Mouse (Mus musculus) C2C12 (cell line): ENCODE data around the gene D230025D16Rik.

ENCODE experiments used
- CEBPB ChIP-seq: IDR thresholded peaks from one replicate; pipeline ENCODE4 v1.6.1; 2011; ENCODE audit warnings: low read depth, mild to moderate bottlenecking, control low read depth, moderate library complexity
- CTCF ChIP-seq: IDR thresholded peaks from one replicate; pipeline ENCODE4 v1.5.1; 2011; ENCODE audit not compliant: control insufficient read depth, insufficient read depth, insufficient read length
- FOSL1 ChIP-seq: IDR thresholded peaks from one replicate; pipeline ENCODE4 v1.8.0; 2011; ENCODE audit warnings: mild to moderate bottlenecking, low read length; ENCODE audit not compliant: poor library complexity, insufficient read depth, severe bottlenecking
- MAX ChIP-seq: IDR thresholded peaks from one replicate; pipeline ENCODE4 v1.6.1; 2011; ENCODE audit warnings: mild to moderate bottlenecking, control low read depth
- MYOD1 ChIP-seq: IDR thresholded peaks from one replicate; pipeline ENCODE4 v1.6.1; 2011; ENCODE audit warnings: low read depth; ENCODE audit not compliant: control insufficient read depth, insufficient read length
- MYOG ChIP-seq: IDR thresholded peaks from one replicate; pipeline ENCODE4 v1.6.1; 2011; ENCODE audit not compliant: control insufficient read depth, insufficient read length; ENCODE audit errors: extremely low read depth
- USF1 ChIP-seq: IDR thresholded peaks from one replicate; pipeline ENCODE4 v1.6.1; 2011; ENCODE audit warnings: low read depth, mild to moderate bottlenecking, control low read depth, moderate library complexity

DNA sequence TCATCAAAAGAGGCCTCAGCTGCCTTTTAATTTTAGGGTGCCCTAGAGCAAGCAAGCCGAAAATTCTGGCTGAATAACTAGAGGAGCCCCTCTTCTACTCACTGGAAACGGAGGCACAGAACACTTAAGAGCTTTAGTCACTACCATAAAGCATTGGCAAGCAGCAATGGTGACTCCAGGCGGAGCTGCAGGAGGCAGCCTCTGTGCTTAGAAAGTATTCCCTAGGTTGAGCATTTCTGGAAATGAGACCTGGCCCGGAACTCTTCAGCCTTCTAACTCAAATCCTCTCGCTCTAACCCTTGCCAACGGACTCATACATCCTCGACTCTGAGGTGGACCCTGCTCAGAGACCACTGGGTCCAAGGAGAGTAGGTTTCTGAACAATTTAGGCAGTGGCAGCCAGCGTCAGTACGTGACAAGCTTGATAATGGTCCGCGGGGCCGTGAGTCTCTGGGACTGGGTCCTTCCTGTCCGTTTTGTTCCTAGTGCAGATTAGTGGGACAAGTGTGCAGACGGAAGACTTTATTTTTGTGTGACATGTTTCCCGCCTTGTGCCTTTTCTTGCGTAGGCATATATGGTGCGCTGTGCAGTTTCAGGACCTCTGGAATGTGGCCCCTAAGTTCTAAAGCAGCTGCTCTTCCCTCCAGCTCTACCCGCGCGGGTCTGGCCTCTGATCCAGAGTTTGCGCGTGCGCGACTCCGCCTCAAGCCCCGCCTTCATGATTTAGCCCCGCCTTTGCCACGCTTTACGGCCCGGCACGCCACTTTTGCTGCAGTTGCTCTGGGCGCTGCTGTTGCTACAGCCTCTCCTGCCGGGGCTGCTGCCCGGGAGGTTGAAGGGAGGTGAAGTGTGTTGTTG is at the start of gene D230025D16Rik:
- TF ChIP-seq CTCF (no peak), MAX (no peak), MYOG (no peak), FOSL1 (no peak), CEBPB (no peak), USF1 (no peak), MYOD1 (peak; percentile 45)
